Mouse (Mus musculus): Measurements from ENCODE around the gene Acsl4. TPM values are rescaled to one million over a fixed set of nuclear protein-coding genes. Genes with fewer than 3 reads are reported as not detected.
A peak's percentile ranks its signal among the peaks of the same experiment; 100 is the strongest.

Gene Acsl4
- polyA plus RNA-seq, 1 experiment from 2014 or later = 12.5 TPM

- 88% methylated on average over 1 of the region's 1 CpGs for WGBS
- H3K27me3 ChIP-seq (ENCODE audit: low read depth, poor library complexity, severe bottlenecking) = peaks cover 69% of the 10 kb centered on the region
Measured at GRCm38 (mm10) chrX:142387634-142388033, 2.7 kb downstream of the Acsl4 start.

GRCm38 (mm10) chrX:142384918-142385317 is 5.4 kb downstream of the Acsl4 start:
- H3K27me3 ChIP-seq (ENCODE audit: low read depth, poor library complexity, severe bottlenecking) = peaks cover 61% of the 10 kb centered on the region
- no peak overlapping the region for H3K4me3 ChIP-seq
- no peaks in the 10 kb centered on the region for H3K9me3 ChIP-seq (replicated peaks)
- no peaks in the 10 kb centered on the region for H3K4me1 ChIP-seq
- no peaks in the 10 kb centered on the region for H3K36me3 ChIP-seq
- no peak overlapping the region for H3K27ac ChIP-seq
- WGBS = 87% methylated on average over 3 of the region's 3 CpGs
- no peak for DNase-seq (ENCODE audit: low spot score)

More at GRCm38 (mm10) chrX:142387634-142388033, 2.7 kb downstream of the Acsl4 start:
- Histone ChIP-seq H3K27ac (no peak overlapping the region), H3K36me3 (no peaks in the 10 kb centered on the region), H3K9me3 (replicated peaks) (no peaks in the 10 kb centered on the region), H3K4me3 (no peak overlapping the region), H3K4me1 (no peaks in the 10 kb centered on the region)
- DNase-seq (ENCODE audit: low spot score) = no peak

- Histone ChIP-seq H3K36me3 (no peaks in the 10 kb centered on the region), H3K9me3 (replicated peaks) (no peaks in the 10 kb centered on the region), H3K27ac (no peak overlapping the region), H3K27me3 (ENCODE audit: low read depth, poor library complexity, severe bottlenecking) (peaks cover 60% of the 10 kb centered on the region), H3K4me1 (no peaks in the 10 kb centered on the region), H3K4me3 (no peak overlapping the region)
- DNase-seq (ENCODE audit: low spot score) = no peak
- 90% methylated on average over 6 of the region's 6 CpGs for WGBS
Measured at GRCm38 (mm10) chrX:142379894-142380293, 10.4 kb downstream of the Acsl4 start.

GRCm38 (mm10) chrX:142378048-142378447 is 12.3 kb downstream of the Acsl4 start:
- no peak for DNase-seq (ENCODE audit: low spot score)
- Histone ChIP-seq H3K27ac (no peak overlapping the region), H3K4me3 (no peak overlapping the region), H3K27me3 (ENCODE audit: low read depth, poor library complexity, severe bottlenecking) (peaks cover 50% of the 10 kb centered on the region; the same call in 1 of the 2 replicates), H3K4me1 (no peaks in the 10 kb centered on the region), H3K9me3 (replicated peaks) (no peaks in the 10 kb centered on the region), H3K36me3 (no peaks in the 10 kb centered on the region)
- WGBS = 88% methylated on average over 6 of the region's 6 CpGs

GRCm38 (mm10) chrX:142377358-142377757 is 13.0 kb downstream of the Acsl4 start:
- 90% methylated on average over 3 of the region's 3 CpGs for WGBS
- no peaks in the 10 kb centered on the region for H3K4me1 ChIP-seq
- no peak overlapping the region for H3K4me3 ChIP-seq
- no peak for DNase-seq (ENCODE audit: low spot score)
- no peak overlapping the region for H3K27ac ChIP-seq
- H3K27me3 ChIP-seq (ENCODE audit: low read depth, poor library complexity, severe bottlenecking) = peaks cover 44% of the 10 kb centered on the region; the same call in 1 of the 2 replicates
- H3K36me3 ChIP-seq = no peaks in the 10 kb centered on the region
- no peaks in the 10 kb centered on the region for H3K9me3 ChIP-seq (replicated peaks)

GRCm38 (mm10) chrX:142376747-142377146 is 13.6 kb downstream of the Acsl4 start:
- DNase-seq (ENCODE audit: low spot score) = no peak
- no peaks in the 10 kb centered on the region for H3K4me1 ChIP-seq
- peaks cover 46% of the 10 kb centered on the region for H3K27me3 ChIP-seq (ENCODE audit: low read depth, poor library complexity, severe bottlenecking)
- no peaks in the 10 kb centered on the region for H3K36me3 ChIP-seq
- 87% methylated on average over 3 of the region's 3 CpGs for WGBS
- H3K4me3 ChIP-seq = no peak overlapping the region
- H3K9me3 ChIP-seq (replicated peaks) = no peaks in the 10 kb centered on the region
- no peak overlapping the region for H3K27ac ChIP-seq

- Histone ChIP-seq H3K9me3 (replicated peaks) (no peaks in the 10 kb centered on the region), H3K36me3 (no peaks in the 10 kb centered on the region), H3K27ac (no peak overlapping the region), H3K27me3 (ENCODE audit: low read depth, poor library complexity, severe bottlenecking) (peaks cover 47% of the 10 kb centered on the region), H3K4me1 (peaks cover 3% of the 10 kb centered on the region; the same call in 1 of the 2 replicates), H3K4me3 (no peak overlapping the region)
- DNase-seq (ENCODE audit: low spot score) = no peak
- WGBS = 88% methylated on average over 4 of the region's 4 CpGs
Measured at GRCm38 (mm10) chrX:142375519-142375918, 14.8 kb downstream of the Acsl4 start.

GRCm38 (mm10) chrX:142372393-142372792 is 17.9 kb downstream of the Acsl4 start:
- Histone ChIP-seq H3K27ac (no peak overlapping the region), H3K9me3 (replicated peaks) (no peaks in the 10 kb centered on the region), H3K4me3 (no peak overlapping the region), H3K4me1 (peaks cover 3% of the 10 kb centered on the region; the same call in 1 of the 2 replicates), H3K36me3 (no peaks in the 10 kb centered on the region), H3K27me3 (ENCODE audit: low read depth, poor library complexity, severe bottlenecking) (peaks cover 23% of the 10 kb centered on the region)
- WGBS = 22% methylated on average over 3 of the region's 3 CpGs
- DNase-seq (ENCODE audit: low spot score) = peak; percentile 33

- Histone ChIP-seq H3K4me3 (no peak overlapping the region), H3K27ac (no peak overlapping the region), H3K36me3 (no peaks in the 10 kb centered on the region), H3K27me3 (ENCODE audit: low read depth, poor library complexity, severe bottlenecking) (peaks cover 8% of the 10 kb centered on the region), H3K4me1 (peaks cover 3% of the 10 kb centered on the region; the same call in 1 of the 2 replicates), H3K9me3 (replicated peaks) (no peaks in the 10 kb centered on the region)
- DNase-seq (ENCODE audit: low spot score) = no peak
- 45% methylated on average over 7 of the region's 7 CpGs for WGBS
Measured at GRCm38 (mm10) chrX:142369935-142370334, 20.4 kb downstream of the Acsl4 start.

GRCm38 (mm10) chrX:142363882-142364281 is 26.5 kb downstream of the Acsl4 start:
- H3K27ac ChIP-seq = no peak overlapping the region
- 77% methylated on average over 1 of the region's 1 CpGs for WGBS
- no peak for DNase-seq (ENCODE audit: low spot score)
- peaks cover 41% of the 10 kb centered on the region for H3K27me3 ChIP-seq (ENCODE audit: low read depth, poor library complexity, severe bottlenecking)
- H3K4me3 ChIP-seq = no peak overlapping the region
- no peaks in the 10 kb centered on the region for H3K36me3 ChIP-seq
- no peaks in the 10 kb centered on the region for H3K9me3 ChIP-seq (replicated peaks)
- H3K4me1 ChIP-seq = no peaks in the 10 kb centered on the region

- H3K27me3 ChIP-seq (ENCODE audit: low read depth, poor library complexity, severe bottlenecking) = peaks cover 65% of the 10 kb centered on the region
- DNase-seq (ENCODE audit: low spot score) = no peak
- no peaks in the 10 kb centered on the region for H3K4me1 ChIP-seq
- H3K4me3 ChIP-seq = no peak overlapping the region
- no peaks in the 10 kb centered on the region for H3K9me3 ChIP-seq (replicated peaks)
- H3K36me3 ChIP-seq = no peaks in the 10 kb centered on the region
- no peak overlapping the region for H3K27ac ChIP-seq
- 87% methylated on average over 7 of the region's 7 CpGs for WGBS
Measured at GRCm38 (mm10) chrX:142359031-142359430, 31.3 kb downstream of the Acsl4 start.

GRCm38 (mm10) chrX:142358427-142358826 is 31.9 kb downstream of the Acsl4 start:
- DNase-seq (ENCODE audit: low spot score) = no peak
- Histone ChIP-seq H3K36me3 (no peaks in the 10 kb centered on the region), H3K4me1 (no peaks in the 10 kb centered on the region), H3K27ac (no peak overlapping the region), H3K4me3 (no peak overlapping the region), H3K27me3 (ENCODE audit: low read depth, poor library complexity, severe bottlenecking) (peaks cover 65% of the 10 kb centered on the region), H3K9me3 (replicated peaks) (no peaks in the 10 kb centered on the region)
- 87% methylated on average over 5 of the region's 5 CpGs for WGBS

GRCm38 (mm10) chrX:142336207-142336606 is 54.1 kb downstream of the Acsl4 start:
- H3K9me3 ChIP-seq (replicated peaks) = no peaks in the 10 kb centered on the region
- no peak for DNase-seq (ENCODE audit: low spot score)
- WGBS = 94% methylated on average over 6 of the region's 6 CpGs
- H3K36me3 ChIP-seq = peaks cover 4% of the 10 kb centered on the region; the same call in 1 of the 2 replicates
- H3K27me3 ChIP-seq (ENCODE audit: low read depth, poor library complexity, severe bottlenecking) = peaks cover 50% of the 10 kb centered on the region
- no peak overlapping the region for H3K27ac ChIP-seq
- H3K4me1 ChIP-seq = no peaks in the 10 kb centered on the region
- H3K4me3 ChIP-seq = no peak overlapping the region

GRCm38 (mm10) chrX:142335502-142335901 is 54.8 kb downstream of the Acsl4 start:
- Histone ChIP-seq H3K27me3 (ENCODE audit: low read depth, poor library complexity, severe bottlenecking) (peaks cover 55% of the 10 kb centered on the region), H3K4me1 (no peaks in the 10 kb centered on the region), H3K27ac (no peak overlapping the region), H3K9me3 (replicated peaks) (no peaks in the 10 kb centered on the region), H3K36me3 (peaks cover 4% of the 10 kb centered on the region; the same call in 1 of the 2 replicates), H3K4me3 (no peak overlapping the region)
- 92% methylated on average over 5 of the region's 5 CpGs for WGBS
- DNase-seq (ENCODE audit: low spot score) = no peak

All from limb, embryonic 10.5 days (tissue).